Mouse (Mus musculus) mouse embryonic stem cell (cell line): ENCODE results near the gene Otud6a.
"Not testable (repeated sequence)": the region's sequence is repeated elsewhere in the genome, so short reads cannot be mapped to it uniquely, and the experiment has no call there.

ENCODE experiments used
- in situ Hi-C, 2 experiments: fragments of 300-500 bp; cut with MboI; formaldehyde crosslinking; loops; 1 replicate in 1 of 2; 3 replicates in 1 of 2; pipeline ENCODE4 v1.14.3; 2019 to 2020; ENCODE audit warnings: low sequenced_read_pairs in 2 of 2, low pct_unique_long_range_greater_than_20kb in 1 of 2, mixed read lengths in 1 of 2; ENCODE audit not compliant: unreplicated experiment in 1 of 2

Gene Otud6a

DNA sequence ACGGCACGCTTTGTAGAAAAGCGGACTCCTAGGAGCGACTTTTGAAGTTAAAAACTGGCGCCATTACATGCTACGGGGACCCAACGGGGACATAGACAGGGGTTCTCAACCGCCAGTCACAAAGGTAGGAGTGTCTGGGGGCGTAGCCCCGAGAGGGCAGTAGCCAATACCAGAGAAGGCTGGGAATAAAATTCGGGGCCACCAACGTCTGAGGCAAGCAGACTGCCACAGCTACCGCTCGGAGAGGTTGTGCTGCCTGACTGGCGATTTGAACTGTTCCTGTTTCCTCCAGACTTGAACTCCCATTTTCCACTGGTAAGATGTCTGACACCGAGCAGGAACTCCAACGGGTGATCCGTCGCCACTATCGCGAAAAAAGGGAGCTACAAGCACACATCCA is at the start of gene Otud6a:
Gene Otud6a, plus strand, starts transcription at position 321 of the 400 bp plus-strand sequence.
- in situ Hi-C loops, result no loop called here

DNA sequence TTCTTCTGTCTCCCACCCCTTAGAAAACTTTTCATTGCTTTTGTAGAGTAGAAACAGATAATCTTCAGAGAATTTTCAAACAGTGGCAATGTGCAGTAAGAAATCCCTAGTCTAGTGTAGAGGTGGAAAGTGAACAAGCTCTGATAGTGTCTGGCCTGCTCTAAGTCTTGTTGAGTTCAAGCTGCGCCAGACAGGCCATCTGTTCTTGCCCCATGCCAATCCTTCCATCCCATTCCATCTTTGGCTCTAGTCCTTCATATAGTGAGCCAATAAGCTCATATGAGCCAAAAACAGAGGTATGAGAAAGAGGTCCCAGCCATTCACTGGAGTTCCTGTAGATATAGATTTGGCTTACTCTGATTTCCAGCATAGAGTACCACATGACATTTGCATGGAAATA is 38.9 kb upstream of the Otud6a start:
- in situ Hi-C loops, result no loop called here

GRCm38 (mm10) chrX:100392304-100392703 is 36.5 kb upstream of the Otud6a start:
- in situ Hi-C loops, result no loop called here

DNA sequence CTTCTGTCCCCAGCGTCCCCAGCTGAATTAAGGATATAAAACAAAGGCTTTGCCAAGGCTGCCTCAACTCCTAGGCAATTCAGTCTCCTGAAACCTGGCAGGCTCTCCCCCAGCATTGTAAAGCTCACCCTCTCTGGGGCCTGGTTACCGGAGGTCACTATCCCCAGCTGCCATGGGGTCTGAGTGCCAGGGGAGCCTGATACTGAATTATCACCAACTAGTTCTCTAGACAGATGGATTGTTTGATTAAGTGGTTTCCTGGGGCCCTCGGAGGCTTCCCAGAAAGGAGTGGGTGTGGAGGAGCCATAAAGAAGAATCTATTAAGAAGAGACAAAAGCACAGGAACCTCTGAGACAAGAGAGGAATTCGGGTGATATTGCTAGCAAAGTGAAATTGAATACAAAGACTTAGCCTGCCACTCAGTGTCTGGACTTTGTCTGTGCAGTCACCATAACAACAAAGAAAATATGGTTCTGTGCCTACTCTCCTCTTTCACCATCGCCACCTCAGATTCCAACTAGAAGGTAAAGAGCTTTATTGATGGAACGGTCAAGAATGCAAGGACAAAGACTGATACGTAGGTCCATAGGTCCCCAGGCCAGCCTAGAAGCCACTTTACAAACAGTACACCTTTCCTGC is 34.5 kb upstream of the Otud6a start:
- in situ Hi-C loops, result no loop called here

DNA sequence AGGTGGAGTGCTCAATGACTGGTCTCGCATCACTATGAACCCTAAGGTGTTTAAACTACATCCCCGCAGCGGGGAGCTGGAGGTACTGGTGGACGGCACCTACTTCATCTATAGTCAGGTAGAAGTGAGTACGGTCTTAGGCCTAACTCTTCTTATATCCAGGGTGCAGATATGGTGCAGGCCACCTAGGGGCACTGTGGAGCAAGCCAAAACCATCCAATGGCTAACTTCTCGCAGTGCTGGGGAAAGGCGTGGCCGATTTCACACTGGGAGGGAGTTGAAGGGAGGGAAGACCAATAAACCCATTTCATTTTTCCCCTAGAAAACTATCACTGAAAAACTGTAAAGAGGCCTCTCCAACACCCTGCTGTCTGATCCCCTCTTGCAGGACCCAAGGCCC is 33.8 kb upstream of the Otud6a start:
- in situ Hi-C loops, result no loop called here

GRCm38 (mm10) chrX:100400900-100401299 is 27.9 kb upstream of the Otud6a start:
- in situ Hi-C loops, result no loop called here

DNA sequence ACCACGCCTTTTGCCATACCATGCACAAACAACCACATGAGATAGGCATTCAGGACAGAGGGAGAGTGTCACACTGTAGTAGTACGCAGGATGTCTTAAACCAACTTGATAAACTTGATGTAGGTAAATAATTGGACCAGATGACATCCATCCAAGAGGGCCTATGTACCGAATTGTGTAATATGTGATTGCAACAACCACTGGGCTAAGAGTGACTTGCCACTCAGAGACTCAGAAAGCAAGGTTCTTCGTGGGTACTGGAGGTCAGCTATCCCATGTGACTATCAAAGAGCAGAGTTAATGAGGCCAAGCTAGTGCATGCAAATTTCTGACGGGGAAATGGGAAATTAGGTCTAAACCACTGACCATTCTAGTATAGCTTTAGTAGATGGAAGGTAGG is 27.2 kb upstream of the Otud6a start:
- in situ Hi-C loops, result no loop called here

- in situ Hi-C loops, result no loop called here
Observed at GRCm38 (mm10) chrX:100409245-100409644, 19.6 kb upstream of the Otud6a start.

DNA sequence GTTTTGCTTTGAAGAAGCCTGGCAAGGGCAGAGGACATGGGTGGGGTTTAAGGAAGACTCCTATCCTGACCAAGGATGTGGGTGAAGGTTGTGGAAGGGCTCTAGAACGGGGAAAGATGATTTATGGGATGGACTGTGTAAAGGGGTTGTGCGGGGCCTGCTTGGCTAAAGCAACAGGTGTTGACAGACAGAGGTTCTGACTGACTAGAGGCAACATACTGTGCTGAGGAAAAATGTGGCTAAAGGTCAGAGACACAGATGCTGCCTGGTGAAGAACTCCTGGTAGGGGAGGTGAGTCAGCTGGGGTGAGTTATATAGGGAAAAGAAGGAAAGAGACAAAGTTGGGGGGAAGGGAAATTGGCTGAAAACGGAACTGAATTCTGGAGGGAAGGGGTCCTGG is 3.5 kb downstream of the Otud6a start:
- in situ Hi-C loops, result no loop called here

GRCm38 (mm10) chrX:100442617-100443016 is 13.8 kb downstream of the Otud6a start, which contains the start of gene Awat2:
TSS of gene Awat2 (minus strand) at chrX:100442717.
- in situ Hi-C loops, result not testable (repeated sequence)

DNA sequence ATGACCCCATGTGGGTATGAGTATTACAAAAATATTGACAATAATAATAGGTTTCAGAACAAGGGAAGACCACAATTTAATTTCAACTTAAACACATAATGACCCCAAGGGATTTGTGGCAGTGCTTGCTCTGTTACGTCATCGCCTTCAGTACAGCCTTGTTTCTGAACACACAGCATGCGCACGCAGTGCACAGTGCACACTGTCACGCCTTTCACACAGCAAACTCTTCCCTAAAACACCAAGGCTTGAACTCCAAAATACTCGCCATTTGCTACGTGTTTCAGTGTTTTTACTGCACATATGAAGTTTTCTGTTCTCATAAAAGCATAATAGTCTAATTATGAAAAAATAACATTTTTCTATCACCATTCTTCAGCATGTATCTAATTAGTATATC is 14.7 kb downstream of the Otud6a start:
- in situ Hi-C loops, result no loop called here

- in situ Hi-C loops, result no loop called here
Observed at GRCm38 (mm10) chrX:100468047-100468446, 39.2 kb downstream of the Otud6a start.

DNA sequence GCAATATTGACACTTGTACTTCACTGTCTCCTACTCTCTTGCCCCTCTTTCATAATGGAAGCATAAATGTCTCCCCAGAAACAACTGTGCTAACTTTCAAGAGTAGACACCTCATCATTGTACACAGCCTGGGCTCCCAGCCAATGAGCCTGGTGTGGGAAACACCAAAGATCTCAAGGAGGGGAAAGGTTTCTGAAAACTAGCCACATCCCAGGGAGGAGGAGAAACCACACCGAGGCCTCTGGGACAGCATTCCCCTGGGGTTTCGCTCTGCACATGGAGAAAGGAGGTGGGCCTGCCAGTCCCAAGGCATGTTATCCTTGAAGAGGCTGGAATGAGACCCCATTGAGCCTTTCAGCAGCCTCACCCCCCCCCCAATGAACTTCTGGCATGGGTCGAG is 41.3 kb downstream of the Otud6a start:
- in situ Hi-C loops, result no loop called here

GRCm38 (mm10) chrX:100471491-100471890 is 42.7 kb downstream of the Otud6a start:
- in situ Hi-C loops, result no loop called here

- in situ Hi-C loops, result no loop called here
Observed at GRCm38 (mm10) chrX:100475569-100476223, 46.9 kb downstream of the Otud6a start.
